Mouse (Mus musculus): ENCODE measurements at regions not wholly inside any gene's neighbourhood (a gene's known extent, or its start where the extent isn't known, plus 50 kb on each side); places are given as distances from the start of the nearest gene placed in this dataset.

DNA sequence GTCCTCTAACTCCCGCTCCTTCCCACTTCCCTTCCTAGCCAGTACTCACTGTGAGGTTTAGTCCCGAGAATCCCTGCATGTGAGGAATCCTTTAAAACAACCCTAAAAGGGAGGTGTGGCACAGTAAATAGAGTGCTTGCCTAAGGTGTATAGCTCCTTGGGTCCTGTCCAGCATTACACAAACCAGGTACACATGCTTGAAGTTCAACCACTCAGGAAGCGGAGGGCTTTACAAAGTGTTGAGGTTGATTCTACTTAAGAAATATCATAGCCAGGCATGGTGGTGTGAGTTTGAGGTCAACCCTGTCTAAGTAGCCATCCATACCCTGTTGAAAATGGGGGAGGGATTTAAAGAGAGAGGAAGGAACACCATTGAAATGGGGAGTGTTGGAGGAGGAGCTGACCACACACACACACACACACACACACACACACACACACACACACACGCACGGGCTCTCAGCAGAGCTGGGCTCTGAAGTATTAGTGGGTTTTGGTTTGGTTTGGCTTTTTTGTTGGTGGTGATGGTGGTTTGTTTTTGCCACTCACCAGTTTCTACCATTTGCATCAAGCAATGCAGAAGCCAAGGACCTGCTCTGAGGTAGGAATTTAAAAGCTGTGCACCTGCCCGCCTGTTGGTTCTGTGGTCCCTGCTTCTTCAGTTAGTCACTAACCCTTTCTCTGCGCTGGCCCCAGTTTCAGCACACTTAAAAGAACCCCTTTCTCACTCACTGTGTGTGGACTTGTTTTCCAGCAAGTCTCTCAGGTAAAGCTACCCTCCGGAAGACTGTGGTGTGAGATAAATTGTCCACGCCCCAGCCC is 69.0 kb upstream of the Rpl10-ps3 start:
- no peak for TF ChIP-seq CTCF (IDR thresholded peaks at IDR 0.05; ENCODE audit: low read depth)
- TF ChIP-seq EP300 (IDR thresholded peaks at IDR 0.05; ENCODE audit: low read depth) = no peak
